Mouse (Mus musculus): Measurements from ENCODE around the gene Spata2. TPM values are rescaled to one million over a fixed set of nuclear protein-coding genes. Genes with fewer than 3 reads are reported as not detected.
A peak's percentile ranks its signal among the peaks of the same experiment; 100 is the strongest.

The Spata2 gene
- polyA plus RNA-seq, 1 experiment from 2014 or later = 15.4 TPM

DNA sequence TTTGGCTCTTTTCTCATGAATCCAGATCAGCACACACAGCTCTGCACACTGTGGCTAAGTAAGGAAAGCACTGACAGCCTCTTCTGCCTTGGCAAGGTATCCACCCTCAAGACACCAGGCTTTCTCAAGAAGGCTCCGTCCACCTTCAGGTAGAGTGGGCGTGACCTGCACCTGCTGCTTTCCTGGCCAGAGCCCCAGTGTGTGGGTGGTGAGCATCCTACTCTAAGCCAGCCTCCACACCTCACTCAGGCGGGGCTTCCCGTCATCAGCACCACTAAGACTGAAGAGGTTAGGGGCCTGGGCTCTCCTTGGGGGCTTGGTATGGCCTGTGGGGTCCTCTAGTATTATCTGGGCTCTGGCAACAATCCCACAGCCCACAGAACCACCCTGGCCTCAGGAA lies 6.1 kb downstream of the Spata2 start:
- Histone ChIP-seq H3K27me3 (replicated peaks; ENCODE audit: control insufficient read depth, insufficient read depth, low read length) (no peaks in the 10 kb centered on the region), H3K4me1 (ENCODE audit: control insufficient read depth, insufficient read depth, low read length) (peaks cover 34% of the 10 kb centered on the region), H3K27ac (ENCODE audit: low read length) (peak overlapping the region; percentile 45), H3K36me3 (ENCODE audit: control insufficient read depth, insufficient read depth, low read length) (peaks cover 10% of the 10 kb centered on the region; the same call in 1 of the 2 replicates), H3K4me3 (ENCODE audit: low read length) (no peak overlapping the region), H3K9me3 (ENCODE audit: control insufficient read depth, low read length) (no peaks in the 10 kb centered on the region), H3K4me2 (ENCODE audit: low read depth, low read length) (no peak overlapping the region), H3K9ac (ENCODE audit: low read depth, low read length) (0 out of 2 replicates have a peak overlapping the region, but pooled peaks have one; percentile 43)
- ATAC-seq = 0 out of 2 replicates have a peak, but pooled peaks have one; percentile 17
- 70% methylated on average over 4 of the region's 4 CpGs for WGBS

DNA sequence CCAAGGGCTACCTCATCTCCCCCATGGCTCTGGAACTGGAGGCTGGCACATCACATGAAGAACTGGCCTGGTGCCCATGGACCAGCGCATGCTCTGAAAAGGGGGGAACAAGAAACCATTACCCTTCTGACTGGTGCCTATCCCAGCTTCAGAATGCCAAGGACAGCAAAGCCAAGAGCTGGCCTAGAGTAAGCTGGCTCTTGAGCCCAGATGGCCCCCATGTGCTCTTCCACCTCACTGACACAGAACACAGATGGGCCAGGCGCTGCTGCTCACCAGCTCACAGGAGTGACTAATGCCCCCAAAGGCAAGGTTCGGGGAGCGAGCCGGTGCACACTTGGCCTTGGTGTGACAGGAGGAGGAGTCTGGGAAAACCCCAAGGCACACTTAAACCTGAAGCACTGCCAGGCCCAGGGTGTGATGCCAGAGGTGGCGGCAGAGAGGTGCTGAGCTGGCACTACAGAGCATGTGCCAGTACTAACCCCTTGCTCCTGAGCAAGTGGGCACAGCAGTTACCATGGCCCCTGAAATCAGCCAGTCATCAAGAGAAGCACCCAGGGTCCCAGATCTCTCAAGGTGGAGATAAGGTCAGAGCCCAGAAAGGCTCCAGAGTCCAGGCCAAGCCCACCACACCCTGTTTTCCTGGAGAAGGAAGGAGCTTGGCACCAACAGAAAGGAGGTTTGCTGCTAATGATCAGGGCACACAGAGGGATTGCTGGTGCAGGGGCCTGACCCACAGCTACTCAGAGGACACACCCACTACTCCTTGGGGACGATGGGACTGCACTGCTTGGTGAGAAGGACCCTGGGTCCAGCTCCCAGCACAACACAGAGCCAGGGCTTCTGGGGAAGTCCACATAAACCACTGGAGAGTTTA lies 6.9 kb downstream of the Spata2 start:
- Histone ChIP-seq H3K4me2 (ENCODE audit: low read depth, low read length) (no peak overlapping the region), H3K4me3 (ENCODE audit: low read length) (no peak overlapping the region), H3K27ac (ENCODE audit: low read length) (peak overlapping the region; percentile 45), H3K4me1 (ENCODE audit: control insufficient read depth, insufficient read depth, low read length) (peaks cover 26% of the 10 kb centered on the region), H3K9me3 (ENCODE audit: control insufficient read depth, low read length) (no peaks in the 10 kb centered on the region), H3K36me3 (ENCODE audit: control insufficient read depth, insufficient read depth, low read length) (peaks cover 10% of the 10 kb centered on the region; the same call in 1 of the 2 replicates), H3K9ac (ENCODE audit: low read depth, low read length) (peak overlapping the region; percentile 43), H3K27me3 (replicated peaks; ENCODE audit: control insufficient read depth, insufficient read depth, low read length) (no peaks in the 10 kb centered on the region)
- ATAC-seq = peak; percentile 62
- WGBS = 81% methylated on average over 7 of the region's 7 CpGs

GRCm38 (mm10) chr2:167484932-167485331 lies 7.8 kb downstream of the Spata2 start:
- WGBS = 93% methylated on average over 11 of the region's 11 CpGs
- ATAC-seq = no peak
- H3K36me3 ChIP-seq (ENCODE audit: control insufficient read depth, insufficient read depth, low read length) = peaks cover 10% of the 10 kb centered on the region; the same call in 1 of the 2 replicates

DNA sequence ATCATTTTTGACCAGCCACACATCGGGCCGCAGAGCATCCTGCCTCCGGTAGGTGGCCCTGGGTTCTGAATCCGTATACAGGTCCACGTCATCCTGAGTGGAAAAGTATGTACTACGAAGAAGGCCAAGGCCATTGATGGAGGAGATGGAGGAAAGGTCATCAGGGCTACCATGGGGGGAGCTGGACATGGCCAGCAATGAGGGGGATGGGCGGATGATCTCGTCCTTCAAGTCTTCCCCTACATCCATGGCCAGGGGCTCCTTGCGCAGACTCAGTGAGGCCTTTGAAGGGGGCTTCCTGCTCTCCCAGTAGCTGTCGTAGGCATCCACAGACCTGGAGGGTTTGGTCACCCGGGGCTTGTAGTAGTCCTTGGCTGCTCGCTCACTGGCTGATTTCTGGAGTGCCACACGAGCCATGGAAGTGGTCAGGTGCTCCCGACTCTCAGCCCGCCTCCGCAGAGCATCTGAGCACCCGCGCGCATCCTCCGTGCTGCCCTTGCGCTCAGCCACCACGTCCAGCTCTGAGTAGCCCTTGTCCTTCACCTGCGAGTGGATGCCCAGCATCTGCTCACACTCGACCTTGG lies 8.8 kb downstream of the Spata2 start:
- H3K4me3 ChIP-seq (ENCODE audit: low read length) = no peak overlapping the region
- peaks cover 28% of the 10 kb centered on the region for H3K4me1 ChIP-seq (ENCODE audit: control insufficient read depth, insufficient read depth, low read length)
- no peak overlapping the region for H3K4me2 ChIP-seq (ENCODE audit: low read depth, low read length)
- H3K36me3 ChIP-seq (ENCODE audit: control insufficient read depth, insufficient read depth, low read length) = peaks cover 10% of the 10 kb centered on the region; the same call in 1 of the 2 replicates
- no peaks in the 10 kb centered on the region for H3K9me3 ChIP-seq (ENCODE audit: control insufficient read depth, low read length)
- no peaks in the 10 kb centered on the region for H3K27me3 ChIP-seq (replicated peaks; ENCODE audit: control insufficient read depth, insufficient read depth, low read length)
- ATAC-seq = no peak
- H3K9ac ChIP-seq (ENCODE audit: low read depth, low read length) = no peak overlapping the region
- 94% methylated on average over 24 of the region's 24 CpGs for WGBS
- H3K27ac ChIP-seq (ENCODE audit: low read length) = no peak overlapping the region

More at GRCm38 (mm10) chr2:167484932-167485331, 7.8 kb downstream of the Spata2 start:
- Histone ChIP-seq H3K9ac (ENCODE audit: low read depth, low read length) (no peak overlapping the region), H3K27me3 (replicated peaks; ENCODE audit: control insufficient read depth, insufficient read depth, low read length) (no peaks in the 10 kb centered on the region), H3K4me2 (ENCODE audit: low read depth, low read length) (no peak overlapping the region), H3K27ac (ENCODE audit: low read length) (no peak overlapping the region), H3K4me1 (ENCODE audit: control insufficient read depth, insufficient read depth, low read length) (peaks cover 28% of the 10 kb centered on the region), H3K4me3 (ENCODE audit: low read length) (no peak overlapping the region), H3K9me3 (ENCODE audit: control insufficient read depth, low read length) (no peaks in the 10 kb centered on the region)

GRCm38 (mm10) chr2:167483081-167483826 lies 9.4 kb downstream of the Spata2 start:
- Histone ChIP-seq H3K4me2 (ENCODE audit: low read depth, low read length) (no peak overlapping the region), H3K9me3 (ENCODE audit: control insufficient read depth, low read length) (no peaks in the 10 kb centered on the region), H3K9ac (ENCODE audit: low read depth, low read length) (no peak overlapping the region), H3K27ac (ENCODE audit: low read length) (no peak overlapping the region), H3K4me1 (ENCODE audit: control insufficient read depth, insufficient read depth, low read length) (peaks cover 22% of the 10 kb centered on the region), H3K4me3 (ENCODE audit: low read length) (no peak overlapping the region), H3K27me3 (replicated peaks; ENCODE audit: control insufficient read depth, insufficient read depth, low read length) (no peaks in the 10 kb centered on the region), H3K36me3 (ENCODE audit: control insufficient read depth, insufficient read depth, low read length) (peaks cover 10% of the 10 kb centered on the region; the same call in 1 of the 2 replicates)
- ATAC-seq = no peak
- WGBS = 91% methylated on average over 27 of the region's 27 CpGs

DNA sequence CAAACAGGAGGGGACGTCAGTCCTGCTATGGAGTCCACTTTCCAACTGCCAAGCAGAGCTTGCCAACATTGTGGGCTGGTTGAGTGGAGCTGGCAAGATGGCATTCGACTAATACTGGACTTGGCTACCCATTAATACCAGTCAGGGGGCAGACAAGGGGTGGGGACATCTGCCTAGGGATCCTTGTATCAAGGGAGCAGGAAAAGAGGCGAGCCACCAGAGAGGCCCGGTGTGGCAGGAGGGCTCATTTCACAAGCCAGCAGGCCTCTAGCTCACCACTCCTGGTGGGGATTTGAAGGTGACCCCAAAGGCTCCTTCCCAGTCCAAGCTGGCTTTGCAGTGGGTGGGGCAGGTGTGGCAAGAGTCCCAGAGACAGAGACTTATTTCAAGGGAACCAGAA lies 10.0 kb downstream of the Spata2 start:
- ATAC-seq = no peak
- Histone ChIP-seq H3K36me3 (ENCODE audit: control insufficient read depth, insufficient read depth, low read length) (peaks cover 10% of the 10 kb centered on the region; the same call in 1 of the 2 replicates), H3K27me3 (replicated peaks; ENCODE audit: control insufficient read depth, insufficient read depth, low read length) (no peaks in the 10 kb centered on the region), H3K4me1 (ENCODE audit: control insufficient read depth, insufficient read depth, low read length) (peaks cover 20% of the 10 kb centered on the region), H3K4me3 (ENCODE audit: low read length) (no peak overlapping the region), H3K27ac (ENCODE audit: low read length) (no peak overlapping the region), H3K9ac (ENCODE audit: low read depth, low read length) (no peak overlapping the region), H3K4me2 (ENCODE audit: low read depth, low read length) (no peak overlapping the region), H3K9me3 (ENCODE audit: control insufficient read depth, low read length) (no peaks in the 10 kb centered on the region)
- WGBS = 94% methylated on average over 4 of the region's 4 CpGs

DNA sequence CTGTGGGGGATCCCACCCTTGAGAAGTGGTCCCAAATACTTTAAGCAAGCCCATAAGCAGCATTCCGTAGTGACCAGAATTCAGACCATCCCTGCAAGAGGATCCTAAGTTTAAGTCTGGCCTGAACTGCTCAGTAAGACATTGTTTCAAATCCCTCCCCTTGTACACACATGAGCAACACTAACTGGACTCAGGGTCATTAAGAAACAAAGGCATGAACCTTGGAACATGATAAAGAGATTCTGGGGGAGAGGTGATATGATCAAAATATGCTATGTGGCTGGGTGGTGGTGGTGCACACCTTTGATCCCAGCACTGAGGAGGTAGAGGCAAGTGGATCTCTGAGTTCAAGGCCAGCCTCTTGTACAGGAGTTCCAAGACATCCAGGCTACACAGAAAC lies 13.2 kb downstream of the Spata2 start:
- peak overlapping the region; percentile 41 for H3K27ac ChIP-seq (ENCODE audit: low read length)
- no peaks in the 10 kb centered on the region for H3K9me3 ChIP-seq (ENCODE audit: control insufficient read depth, low read length)
- peak; percentile 69 for ATAC-seq
- H3K4me2 ChIP-seq (ENCODE audit: low read depth, low read length) = no peak overlapping the region
- H3K27me3 ChIP-seq (replicated peaks; ENCODE audit: control insufficient read depth, insufficient read depth, low read length) = no peaks in the 10 kb centered on the region
- H3K36me3 ChIP-seq (ENCODE audit: control insufficient read depth, insufficient read depth, low read length) = peaks cover 6% of the 10 kb centered on the region; the same call in 1 of the 2 replicates
- no peak overlapping the region for H3K9ac ChIP-seq (ENCODE audit: low read depth, low read length)
- 84% methylated on average over 1 of the region's 1 CpGs for WGBS
- no peak overlapping the region for H3K4me3 ChIP-seq (ENCODE audit: low read length)
- H3K4me1 ChIP-seq (ENCODE audit: control insufficient read depth, insufficient read depth, low read length) = peaks cover 23% of the 10 kb centered on the region

GRCm38 (mm10) chr2:167478128-167478527 lies 14.6 kb downstream of the Spata2 start:
- peaks cover 23% of the 10 kb centered on the region for H3K4me1 ChIP-seq (ENCODE audit: control insufficient read depth, insufficient read depth, low read length)
- no peak overlapping the region for H3K9ac ChIP-seq (ENCODE audit: low read depth, low read length)
- H3K4me3 ChIP-seq (ENCODE audit: low read length) = no peak overlapping the region
- H3K27me3 ChIP-seq (replicated peaks; ENCODE audit: control insufficient read depth, insufficient read depth, low read length) = no peaks in the 10 kb centered on the region
- H3K4me2 ChIP-seq (ENCODE audit: low read depth, low read length) = no peak overlapping the region
- peaks cover 9% of the 10 kb centered on the region; the same call in 1 of the 2 replicates for H3K36me3 ChIP-seq (ENCODE audit: control insufficient read depth, insufficient read depth, low read length)
- no peak overlapping the region for H3K27ac ChIP-seq (ENCODE audit: low read length)
- ATAC-seq = no peak
- 54% methylated on average over 2 of the region's 2 CpGs for WGBS
- no peaks in the 10 kb centered on the region for H3K9me3 ChIP-seq (ENCODE audit: control insufficient read depth, low read length)

DNA sequence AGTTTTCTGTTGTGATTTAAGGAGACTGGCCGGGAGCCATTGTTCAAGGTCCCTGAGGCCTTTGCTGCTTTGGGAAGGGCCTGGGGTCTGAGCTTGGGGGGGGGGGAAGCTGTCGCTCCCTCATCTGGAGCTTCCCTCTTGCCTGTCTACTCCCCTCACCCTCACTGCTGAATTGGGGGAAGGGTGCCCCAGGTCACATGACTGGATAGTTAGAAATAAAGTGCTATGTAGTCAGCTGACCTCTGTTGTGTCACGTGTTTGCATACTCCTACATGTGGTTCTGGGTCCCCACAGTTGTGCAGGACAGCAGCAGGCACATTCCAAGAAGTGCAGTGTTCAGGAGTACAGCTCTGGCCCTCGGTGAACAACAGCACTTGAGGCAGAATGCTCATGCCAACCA lies 15.9 kb downstream of the Spata2 start:
- Histone ChIP-seq H3K9ac (ENCODE audit: low read depth, low read length) (peak overlapping the region; percentile 33; the same call in 1 of the 2 replicates), H3K27me3 (replicated peaks; ENCODE audit: control insufficient read depth, insufficient read depth, low read length) (no peaks in the 10 kb centered on the region), H3K4me3 (ENCODE audit: low read length) (no peak overlapping the region), H3K4me1 (ENCODE audit: control insufficient read depth, insufficient read depth, low read length) (peaks cover 23% of the 10 kb centered on the region), H3K27ac (ENCODE audit: low read length) (peak overlapping the region; percentile 74), H3K9me3 (ENCODE audit: control insufficient read depth, low read length) (no peaks in the 10 kb centered on the region), H3K36me3 (ENCODE audit: control insufficient read depth, insufficient read depth, low read length) (peaks cover 13% of the 10 kb centered on the region; the same call in 1 of the 2 replicates), H3K4me2 (ENCODE audit: low read depth, low read length) (no peak overlapping the region)
- 61% methylated on average over 4 of the region's 4 CpGs for WGBS
- ATAC-seq = no peak

Data from intestine, embryonic 16.5 days (tissue).